Mouse (Mus musculus) common myeloid progenitor, adult 5-6 weeks (primary cell): ENCODE measurements around the gene Nicn1. TPM values are rescaled to one million over a fixed set of nuclear protein-coding genes. Genes with fewer than 3 reads are reported as not detected.
A peak's percentile ranks its signal among the peaks of the same experiment; 100 is the strongest.
"Not testable (repeated sequence)": the region's sequence is repeated elsewhere in the genome, so short reads cannot be mapped to it uniquely, and the experiment has no call there.

ENCODE experiments used
- ATAC-seq: replicated peaks from 2 replicates; pipeline ENCODE4 v1.8.0; 2016; ENCODE audit warnings: low read depth, mild to moderate bottlenecking, moderate TSS enrichment, inconsistent platforms; ENCODE audit not compliant: poor library complexity, severe bottlenecking
- total RNA-seq: library from RNA; stranded (forward); fragments of 200-1000, 187-1606 nt; gene quantifications from 2 replicates; pipeline ENCODE4 v1.2.3, GENCODE M21; 2017

Gene Nicn1
- total RNA-seq, 1 experiment from 2014 or later = 9.0 TPM

GRCm38 (mm10) chr9:108275331-108275659 lies 14.9 kb upstream of the Nicn1 start:
- no peak for ATAC-seq

GRCm38 (mm10) chr9:108278697-108279450 lies 11.4 kb upstream of the Nicn1 start:
- peak; percentile 72; the same call in 1 of the 2 replicates for ATAC-seq

- no peak for ATAC-seq
Measured at GRCm38 (mm10) chr9:108280071-108280828, 10.0 kb upstream of the Nicn1 start.

- peak; percentile 100 for ATAC-seq
Measured at GRCm38 (mm10) chr9:108284410-108284809, 5.8 kb upstream of the Nicn1 start.

GRCm38 (mm10) chr9:108287526-108288238 lies 2.5 kb upstream of the Nicn1 start:
- ATAC-seq = not testable (repeated sequence)

- no peak for ATAC-seq
Measured at GRCm38 (mm10) chr9:108289347-108289746, 882 bp upstream of the Nicn1 start.

GRCm38 (mm10) chr9:108290773-108291172 lies 544 bp downstream of the Nicn1 start:
- ATAC-seq = no peak

GRCm38 (mm10) chr9:108296453-108297355 lies 6.5 kb downstream of the Nicn1 start, which contains the start of gene Amt:
Gene Amt (plus strand): TSS chr9:108296853.
- ATAC-seq = no peak

- no peak for ATAC-seq
Measured at GRCm38 (mm10) chr9:108301853-108302252, 11.6 kb downstream of the Nicn1 start.

- no peak for ATAC-seq
Measured at GRCm38 (mm10) chr9:108304716-108305115, 14.5 kb downstream of the Nicn1 start.

- ATAC-seq = no peak
Measured at GRCm38 (mm10) chr9:108305170-108305569, 14.9 kb downstream of the Nicn1 start.

GRCm38 (mm10) chr9:108305629-108306520 lies 15.6 kb downstream of the Nicn1 start, which contains the start of the genes Rhoa and Tcta:
Gene Rhoa (plus strand): TSS chr9:108306129.
Gene Tcta (minus strand): TSS chr9:108306160.
- ATAC-seq = peak; percentile 96

GRCm38 (mm10) chr9:108306571-108306980 lies 16.3 kb downstream of the Nicn1 start:
- ATAC-seq = peak; percentile 53

GRCm38 (mm10) chr9:108307021-108307807 lies 17.0 kb downstream of the Nicn1 start:
- no peak for ATAC-seq

GRCm38 (mm10) chr9:108308141-108308540 lies 17.9 kb downstream of the Nicn1 start:
- ATAC-seq = no peak

GRCm38 (mm10) chr9:108317572-108317971 lies 27.3 kb downstream of the Nicn1 start:
- no peak for ATAC-seq

- no peak for ATAC-seq
Measured at GRCm38 (mm10) chr9:108318462-108318861, 28.2 kb downstream of the Nicn1 start.

GRCm38 (mm10) chr9:108322054-108322453 lies 31.8 kb downstream of the Nicn1 start:
- ATAC-seq = not testable (repeated sequence)
